Mouse (Mus musculus) layer of hippocampus, adult 18-20 months (tissue): Measurements from ENCODE around the gene Tat. TPM values are rescaled to one million over a fixed set of nuclear protein-coding genes. Genes with fewer than 3 reads are reported as not detected.
"Not testable (repeated sequence)": the region's sequence is repeated elsewhere in the genome, so short reads cannot be mapped to it uniquely, and the experiment has no call there.

Experiments used
- DNase-seq, 2 experiments: peaks; one replicate each; pipeline ENCODE4 v3.0.0; 2022; ENCODE audit warnings: low spot score in 2 of 2
- total RNA-seq, 2 experiments: library from RNA; stranded (reverse); gene quantifications; 2 replicates each; pipeline ENCODE4 v1.2.3; 2021

The Tat gene
- total RNA-seq, 2 experiments from 2014 or later, result 0.12 to 0.15 TPM

- no peak for DNase-seq
Measured at GRCm38 (mm10) chr8:109982386-109983105, 7.7 kb upstream of the Tat start.

- DNase-seq, result peak in 1 of 2 experiments; percentile 53
Measured at GRCm38 (mm10) chr8:109983944-109984343, 6.3 kb upstream of the Tat start.

- no peak for DNase-seq
Measured at GRCm38 (mm10) chr8:109986384-109986783, 3.9 kb upstream of the Tat start.

- DNase-seq, result no peak
Measured at GRCm38 (mm10) chr8:109987776-109988175, 2.5 kb upstream of the Tat start.

GRCm38 (mm10) chr8:109989151-109989550 lies 1.1 kb upstream of the Tat start:
- no peak for DNase-seq

GRCm38 (mm10) chr8:109992166-109992565 lies 1.9 kb downstream of the Tat start:
- no peak for DNase-seq

- no peak for DNase-seq
Measured at GRCm38 (mm10) chr8:109992951-109993350, 2.7 kb downstream of the Tat start.

GRCm38 (mm10) chr8:109997381-109997780 lies 7.1 kb downstream of the Tat start:
- no peak for DNase-seq

GRCm38 (mm10) chr8:109998066-109998465 lies 7.8 kb downstream of the Tat start:
- no peak for DNase-seq

GRCm38 (mm10) chr8:109999974-110000373 lies 9.7 kb downstream of the Tat start:
- no peak for DNase-seq

GRCm38 (mm10) chr8:110002953-110003352 lies 12.7 kb downstream of the Tat start:
- DNase-seq, result no peak

- DNase-seq, result no peak
Measured at GRCm38 (mm10) chr8:110004300-110004699, 14.1 kb downstream of the Tat start.

- peak; percentile 20 to 33 for DNase-seq
Measured at GRCm38 (mm10) chr8:110006312-110007023, 16.2 kb downstream of the Tat start.

- DNase-seq, result peak in 1 of 2 experiments; percentile 12
Measured at GRCm38 (mm10) chr8:110008228-110008994, 18.2 kb downstream of the Tat start.

- no peak for DNase-seq
Measured at GRCm38 (mm10) chr8:110008995-110009446, 18.8 kb downstream of the Tat start.

- DNase-seq, result peak in 1 of 2 experiments; percentile 44
Measured at GRCm38 (mm10) chr8:110010868-110011267, 20.6 kb downstream of the Tat start.

GRCm38 (mm10) chr8:110022081-110022480 lies 31.8 kb downstream of the Tat start:
- DNase-seq, result no peak

GRCm38 (mm10) chr8:110022768-110023344 lies 32.6 kb downstream of the Tat start:
- DNase-seq, result no peak

GRCm38 (mm10) chr8:110033771-110034170 lies 43.5 kb downstream of the Tat start:
- DNase-seq, result not testable (repeated sequence)

GRCm38 (mm10) chr8:110034331-110034730 lies 44.1 kb downstream of the Tat start:
- DNase-seq, result peak in 1 of 2 experiments; percentile 6

GRCm38 (mm10) chr8:110036156-110036555 lies 45.9 kb downstream of the Tat start:
- DNase-seq, result peak in 1 of 2 experiments; percentile 20
